Mouse (Mus musculus) kidney, adult 8-10 months (tissue): ENCODE results near the gene Celf5.
"Not testable (repeated sequence)": the region's sequence is repeated elsewhere in the genome, so short reads cannot be mapped to it uniquely, and the experiment has no call there.

Source experiments
- DNase-seq, 2 experiments: peaks; one replicate each; pipeline ENCODE4 v3.0.0; 2022

Celf5 gene

DNA sequence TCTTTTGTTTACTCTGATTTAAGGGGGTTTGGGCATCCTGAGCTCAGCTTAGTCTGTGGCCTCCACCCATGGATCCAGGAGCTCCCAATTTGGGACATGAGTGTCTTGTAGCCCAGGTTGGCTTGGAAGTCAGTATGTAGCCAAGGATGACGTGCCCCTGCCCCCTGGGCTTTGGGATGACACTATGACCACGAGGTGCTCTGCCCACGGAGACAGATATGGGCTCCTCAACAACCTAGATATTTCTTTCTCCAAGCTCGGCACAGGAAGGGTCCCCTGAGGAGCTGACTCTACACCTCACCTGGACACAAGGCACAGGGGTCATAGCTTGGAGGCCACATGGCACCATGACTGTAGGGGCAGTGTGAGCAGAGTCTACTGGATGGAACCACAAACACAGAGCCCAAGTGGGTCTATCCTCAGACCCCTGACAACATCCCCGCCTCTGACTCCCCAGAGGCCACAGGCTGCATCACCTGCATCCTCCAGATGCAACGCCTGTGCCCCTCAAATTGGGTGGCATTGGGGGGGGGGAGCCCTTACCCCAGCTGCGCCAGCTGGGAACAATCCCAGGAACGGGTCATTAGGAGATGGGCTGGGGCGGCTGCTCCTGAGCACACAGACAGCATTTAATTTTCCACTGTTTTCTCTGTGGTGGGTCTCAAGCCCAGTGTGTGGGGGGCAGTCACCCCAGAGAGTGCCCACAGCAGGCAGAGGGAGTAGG lies 31.7 kb downstream of the Celf5 start:
- DNase-seq: no peak

DNA sequence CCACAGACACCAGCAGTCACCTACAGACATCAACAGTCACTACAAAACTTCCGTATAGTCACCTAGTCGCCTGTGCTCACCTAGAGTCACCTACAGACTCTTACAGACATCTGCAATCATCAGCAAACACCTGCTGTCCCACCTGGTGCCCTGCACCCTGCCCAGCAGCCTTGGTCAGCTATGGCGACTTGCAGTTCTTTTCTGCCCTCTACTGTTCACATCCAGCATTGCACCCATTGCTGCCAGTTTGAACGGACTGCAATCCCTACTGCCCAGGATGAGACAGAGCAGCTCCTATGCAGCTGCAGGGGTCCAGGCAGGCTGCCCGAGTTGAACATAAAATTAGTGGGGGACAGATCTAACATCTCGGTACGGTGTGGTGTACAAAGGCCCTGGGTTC lies 32.4 kb downstream of the Celf5 start:
- peak; percentile 75 to 88 for DNase-seq

DNA sequence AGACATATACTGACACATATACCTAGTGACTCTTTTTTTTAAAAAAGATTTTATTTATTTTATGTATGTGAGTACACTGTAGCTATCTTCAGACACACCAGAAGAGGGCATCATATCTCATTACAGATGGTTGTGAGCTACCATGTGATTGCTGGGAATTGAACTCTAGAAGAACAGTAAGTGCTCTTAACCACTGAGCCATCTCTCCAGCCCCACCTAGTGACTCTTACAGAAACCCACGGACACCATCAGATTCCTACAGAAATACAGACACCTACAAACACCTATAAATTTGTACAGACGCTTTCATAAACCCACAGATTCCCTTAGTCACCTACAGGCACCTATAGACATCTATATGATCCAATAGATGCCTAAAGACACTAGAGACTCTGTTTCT lies 37.0 kb downstream of the Celf5 start:
- not testable (repeated sequence) for DNase-seq

DNA sequence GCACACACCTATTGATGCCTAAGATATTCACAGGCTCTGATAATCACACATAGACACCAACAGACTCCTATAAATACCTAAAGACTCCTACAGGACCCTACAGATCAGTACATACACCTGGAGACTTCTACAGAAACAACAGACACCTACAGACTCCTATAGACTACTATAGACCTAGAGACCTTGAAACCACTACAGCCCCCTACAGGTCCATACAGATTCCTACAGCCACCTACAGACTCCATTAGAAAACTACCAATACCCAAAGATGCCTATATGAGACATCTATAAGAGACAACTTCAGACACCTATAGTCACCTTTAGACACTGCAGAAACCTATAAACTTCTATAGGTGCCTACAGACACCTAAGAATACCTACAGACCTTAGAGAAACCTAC lies 41.5 kb downstream of the Celf5 start:
- no peak for DNase-seq

DNA sequence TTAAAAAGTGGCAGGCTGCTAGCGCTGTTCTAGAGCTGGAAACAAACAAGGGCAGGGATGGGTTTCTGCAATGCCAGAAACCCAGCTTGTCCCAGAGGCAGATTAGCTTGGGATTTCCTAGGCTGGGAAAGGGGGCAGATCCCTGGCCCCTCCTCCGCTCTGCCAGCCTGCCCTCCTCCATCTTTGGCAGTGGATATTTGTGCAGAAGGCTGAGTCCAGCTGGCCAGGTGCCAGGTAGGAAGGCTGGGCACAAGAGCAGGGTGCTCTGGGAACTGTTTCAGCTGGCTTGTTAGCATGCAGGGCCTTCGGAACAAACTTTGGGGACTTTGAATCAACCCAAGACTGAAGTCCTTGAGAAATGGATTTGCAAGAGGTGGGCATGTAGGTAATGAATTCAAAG lies 47.1 kb downstream of the Celf5 start:
- DNase-seq: peak; percentile 93

DNA sequence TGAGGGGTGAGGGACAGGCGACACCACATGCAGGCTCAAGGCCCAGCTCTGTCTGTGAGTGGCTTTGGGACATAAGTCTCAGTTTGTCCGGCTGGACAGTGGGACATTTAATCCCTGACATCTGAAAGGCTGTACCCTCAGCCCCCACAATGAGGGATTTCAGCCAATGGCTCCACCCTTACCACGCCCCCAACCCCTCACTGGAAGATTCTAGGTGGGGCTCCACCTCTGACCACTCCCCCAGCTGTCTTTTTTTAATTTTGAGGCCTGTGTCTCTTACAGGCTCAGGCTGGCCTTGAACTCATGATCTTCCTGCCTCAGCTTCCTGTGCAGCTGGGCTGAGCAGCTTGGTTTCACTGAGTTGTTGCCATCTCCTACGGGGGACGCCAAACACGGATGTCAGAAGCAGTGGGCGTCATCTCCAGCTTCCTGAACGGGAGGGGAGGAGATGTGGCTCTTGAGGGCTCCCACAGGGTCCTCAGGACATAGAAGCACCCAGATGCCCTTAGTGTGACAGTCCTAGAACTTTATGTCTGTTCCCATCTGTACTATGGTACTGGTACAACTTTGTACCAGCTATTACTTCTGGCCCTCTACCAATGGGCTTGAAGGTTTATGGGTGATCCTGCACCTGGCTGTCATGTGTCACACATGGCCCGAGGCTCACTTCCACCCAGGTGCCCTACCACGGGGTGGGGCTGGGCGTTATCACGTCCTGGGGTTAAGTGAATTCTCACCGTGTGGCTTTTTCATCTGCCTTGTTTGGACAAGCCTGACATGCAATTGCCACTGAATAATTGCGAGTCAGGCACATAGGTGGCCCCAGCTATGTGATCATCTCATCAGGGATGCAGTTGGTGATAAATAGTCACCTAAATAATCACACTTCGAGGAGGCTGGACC lies 47.9 kb downstream of the Celf5 start:
- no peak for DNase-seq

DNA sequence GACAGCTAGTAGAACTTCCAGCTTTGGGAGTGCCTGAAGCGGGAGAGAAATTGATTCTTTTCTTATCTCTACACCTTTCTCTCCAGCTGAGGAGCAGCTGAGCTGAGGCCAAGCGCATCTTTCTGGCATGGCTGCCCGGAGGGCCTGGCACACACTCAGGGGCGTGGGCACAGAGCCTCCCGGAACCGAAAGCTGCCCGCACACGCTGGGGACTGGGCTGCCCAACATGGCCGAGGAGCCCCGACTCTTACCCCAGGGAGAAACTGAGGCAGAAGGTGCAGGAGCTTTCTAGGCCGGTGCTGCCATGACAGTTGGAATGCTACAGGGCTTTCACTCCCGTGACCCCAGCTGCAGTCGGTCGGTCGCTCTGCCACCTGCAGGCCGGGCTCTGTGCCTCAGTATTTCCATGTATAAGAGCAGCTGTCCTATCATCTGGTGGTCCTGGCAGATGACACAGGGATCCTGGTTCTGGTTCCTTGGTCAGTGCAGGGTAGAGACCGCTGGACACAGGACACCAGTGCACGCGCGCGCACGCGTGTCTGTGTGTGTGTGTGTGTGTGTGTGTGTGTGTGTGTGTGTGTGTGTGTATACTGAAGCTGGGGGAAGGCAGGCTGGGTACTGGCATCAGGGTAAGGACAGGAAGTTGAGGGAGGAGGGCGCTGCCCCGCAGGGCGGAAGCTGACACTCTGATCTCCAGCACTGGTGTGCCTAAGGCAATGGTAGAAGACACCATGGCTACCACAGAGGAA lies 48.8 kb downstream of the Celf5 start:
- DNase-seq: peak in 1 of 2 experiments; percentile 44

DNA sequence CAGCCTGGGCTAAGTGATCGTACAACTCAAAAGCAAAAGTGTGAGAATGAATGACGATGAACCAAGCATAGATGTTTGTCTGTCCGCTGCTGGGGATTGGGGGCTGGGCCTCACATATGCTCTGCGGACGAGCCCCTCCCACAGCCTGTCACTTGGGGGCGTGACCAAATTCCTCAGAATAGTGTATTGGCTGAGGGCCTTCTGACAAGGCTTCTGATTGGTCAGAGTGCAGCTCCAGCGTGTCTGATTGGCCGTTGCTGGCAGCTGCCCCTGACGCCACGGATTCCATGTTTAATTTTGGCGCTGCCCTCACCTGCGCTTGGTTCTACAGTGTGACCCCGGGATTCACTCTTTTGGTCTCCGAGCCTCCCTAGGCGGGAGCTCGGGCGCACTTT lies 49.6 kb downstream of the Celf5 start:
- DNase-seq: peak; percentile 96 to 98

DNA sequence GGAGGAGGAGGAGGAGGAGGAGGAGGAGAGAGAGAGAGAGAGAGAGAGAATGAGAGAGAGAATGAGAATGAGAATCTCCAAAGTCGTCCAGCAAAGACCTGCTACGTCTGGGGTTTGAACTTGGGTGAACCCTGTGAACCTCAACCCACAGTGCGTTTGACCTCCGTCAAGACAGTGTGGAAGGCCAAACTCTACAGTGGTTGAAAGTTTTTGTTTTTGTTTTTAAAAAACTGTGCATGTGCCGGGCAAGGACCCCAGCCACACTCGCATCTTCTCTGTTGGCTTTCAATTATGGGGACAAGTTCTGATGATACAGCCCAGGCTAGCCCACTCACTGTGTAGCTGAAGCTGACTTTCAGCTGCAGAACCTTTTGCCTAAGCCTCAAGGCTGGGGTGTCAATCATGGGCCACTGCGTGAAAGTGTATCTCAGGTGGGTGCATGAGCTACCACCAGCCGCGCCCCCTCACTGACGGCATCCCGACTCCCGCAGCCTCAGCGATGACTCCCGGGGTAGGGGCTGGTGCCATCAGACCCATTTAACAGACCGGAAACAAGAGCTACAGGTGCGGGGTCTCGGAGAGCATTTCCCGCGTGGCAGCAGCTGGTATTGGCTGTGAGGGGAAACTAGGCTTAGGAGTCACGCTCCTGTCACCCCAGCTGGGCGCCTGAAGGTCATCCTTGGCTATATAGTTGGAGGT lies 50.2 kb downstream of the Celf5 start:
- DNase-seq: peak in 1 of 2 experiments; percentile 54

DNA sequence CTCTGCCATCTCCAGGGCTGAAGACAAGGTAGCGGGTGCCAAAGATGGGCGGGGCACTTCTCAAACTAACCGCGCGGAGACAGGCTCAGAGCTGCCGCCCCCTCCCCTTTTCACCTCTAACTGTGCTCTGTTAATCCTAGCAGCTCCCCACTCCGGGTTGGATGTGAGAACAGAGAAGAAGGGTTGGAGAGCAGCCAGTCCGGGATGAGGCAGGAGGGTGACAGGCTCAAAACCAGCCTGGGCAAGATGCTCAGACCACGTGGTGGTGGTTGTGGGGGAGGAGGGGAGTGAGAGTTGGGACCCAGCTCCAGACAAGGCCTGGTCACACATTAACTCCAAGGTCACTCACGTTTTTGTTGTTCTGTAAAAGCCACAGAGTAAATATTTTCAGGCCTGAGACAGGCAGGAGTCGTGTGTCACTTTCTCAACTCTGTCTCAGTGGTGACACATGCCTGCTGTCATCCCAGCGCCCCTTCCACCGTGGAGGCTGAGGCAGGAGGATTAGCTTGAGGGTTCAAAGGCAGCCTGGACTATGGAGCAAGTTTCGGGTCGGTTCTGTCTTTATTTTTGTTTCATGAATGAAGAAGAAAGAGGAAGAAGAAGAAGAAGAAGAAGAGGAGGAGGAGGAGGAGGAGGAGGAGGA lies 50.9 kb downstream of the Celf5 start:
- DNase-seq: peak; percentile 90 to 95

DNA sequence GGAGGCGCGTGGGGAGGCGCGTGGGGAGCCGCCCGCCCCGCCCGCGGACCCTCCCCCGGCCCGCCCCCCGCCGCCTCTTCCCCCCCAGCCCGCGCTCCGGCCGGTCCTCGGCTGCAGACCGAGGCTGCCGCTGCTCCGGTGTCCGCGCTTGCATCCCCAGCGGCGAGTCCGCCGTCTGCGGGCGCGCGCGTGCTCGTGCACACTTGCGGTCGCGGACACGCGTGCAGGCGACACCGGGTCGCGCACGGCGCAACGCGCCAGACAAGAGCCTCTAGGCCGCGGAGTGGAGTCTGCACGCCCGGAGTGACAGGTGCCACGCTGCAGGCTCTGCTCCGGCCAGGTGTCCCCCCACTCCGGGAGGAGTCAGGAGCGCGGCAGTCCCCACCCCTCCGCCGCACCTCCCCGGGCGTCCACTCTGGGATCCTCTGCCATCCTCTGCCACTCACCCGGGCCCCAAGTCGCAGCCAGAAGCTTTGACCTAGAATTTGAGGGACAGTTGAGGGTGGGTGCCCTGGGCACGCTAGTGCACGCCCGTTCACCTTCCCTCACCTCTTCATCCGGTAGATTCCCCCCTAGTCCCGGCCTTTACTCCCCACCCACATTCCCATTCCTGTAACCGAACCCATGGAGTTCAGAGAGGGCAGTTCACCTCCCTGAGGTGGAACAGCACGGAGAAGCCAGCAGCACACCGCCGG lies 51.5 kb downstream of the Celf5 start:
- DNase-seq: peak; percentile 67 to 69

DNA sequence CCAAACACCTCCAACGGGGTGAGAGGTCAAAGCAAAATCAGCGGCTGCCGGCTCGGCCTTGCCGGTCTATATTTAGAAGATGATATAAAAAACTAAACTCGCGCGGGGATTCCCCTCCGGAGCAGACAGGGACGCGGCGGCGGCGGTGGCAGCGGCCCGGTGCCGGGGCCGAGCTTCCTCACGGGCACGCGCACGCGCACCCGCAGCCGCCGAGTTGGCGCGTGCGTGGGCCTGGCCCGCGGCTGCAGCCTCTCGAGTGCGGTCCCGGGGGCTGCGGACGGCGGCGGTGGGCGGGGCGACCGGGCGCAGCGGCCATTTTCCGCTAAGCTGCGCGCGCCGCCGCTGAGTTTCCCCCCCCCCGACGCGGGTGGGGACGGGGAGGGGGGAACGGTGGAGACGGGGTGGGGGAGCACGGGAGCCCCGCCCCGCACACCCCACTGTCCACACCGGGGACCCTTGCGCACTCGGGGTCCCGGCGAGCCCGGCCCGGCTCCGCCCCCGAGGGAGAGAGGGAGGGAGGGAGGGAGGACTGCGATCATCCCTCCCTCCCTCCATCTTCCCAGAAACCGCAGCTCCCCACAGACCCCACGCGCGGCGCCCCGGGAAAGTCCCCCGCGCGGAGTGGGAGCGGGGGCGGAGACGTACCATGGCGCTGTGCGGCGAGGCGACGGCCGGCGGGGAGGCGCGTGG lies 52.2 kb downstream of the Celf5 start:
- peak; percentile 78 for DNase-seq

DNA sequence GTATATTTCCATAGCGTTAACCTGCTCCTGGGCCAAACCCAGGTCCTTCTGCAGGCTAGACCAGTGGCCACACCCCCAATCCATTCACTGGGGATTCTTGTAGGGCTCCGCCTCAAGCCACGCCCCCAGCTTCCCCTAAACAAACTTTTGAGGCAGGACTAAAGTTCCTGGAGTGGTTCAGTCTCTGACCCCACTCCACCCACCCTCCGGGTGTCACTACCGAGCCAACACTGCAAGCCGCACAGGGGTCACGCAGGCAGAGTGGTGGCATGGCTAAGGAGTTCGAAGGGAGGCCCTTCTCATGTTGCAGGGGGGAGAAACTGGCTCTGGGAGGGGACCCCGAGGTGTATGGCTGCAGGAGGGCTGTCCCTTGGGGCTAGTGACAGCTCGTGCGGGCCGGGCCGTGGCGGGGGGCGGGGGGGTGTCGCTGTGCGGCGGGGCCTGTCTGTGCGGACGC lies 52.9 kb downstream of the Celf5 start:
- DNase-seq: peak; percentile 96

DNA sequence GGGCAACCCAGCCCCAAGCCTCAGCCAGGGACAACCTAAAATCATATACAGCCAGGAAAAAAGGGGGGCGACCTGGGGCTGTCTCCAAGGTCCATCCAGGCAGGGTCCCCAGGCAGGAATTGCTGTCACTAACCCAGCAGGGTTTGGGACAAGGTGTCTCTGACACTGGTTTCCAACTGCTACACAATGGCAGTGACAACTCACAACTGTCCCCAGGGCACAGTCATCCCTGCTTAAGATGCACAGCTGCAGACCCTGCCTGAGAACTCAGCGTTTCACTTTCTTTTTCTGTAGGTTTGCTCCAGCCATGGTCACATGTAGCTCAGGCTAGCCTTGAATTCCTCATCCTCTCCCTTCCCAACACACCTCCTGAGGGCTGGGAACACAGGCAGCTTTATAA lies 53.4 kb downstream of the Celf5 start:
- DNase-seq: peak in 1 of 2 experiments; percentile 41

DNA sequence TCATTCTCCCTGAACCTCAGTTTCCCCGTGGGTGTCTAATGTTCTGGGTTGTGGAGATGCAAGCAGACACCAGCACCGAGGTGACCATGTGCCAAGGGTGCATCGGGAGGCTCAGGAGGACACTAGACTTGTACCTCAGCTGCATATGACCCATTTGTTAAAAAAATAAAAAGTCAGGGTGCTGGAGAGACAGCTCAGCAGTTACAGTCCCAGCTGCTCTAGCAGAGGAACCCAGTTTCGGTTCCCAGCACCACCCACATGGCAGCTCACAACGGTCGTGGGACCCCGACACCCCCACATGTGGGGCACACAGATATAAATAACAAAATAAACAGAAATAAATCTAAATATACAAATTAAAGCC lies 54.0 kb downstream of the Celf5 start:
- peak; percentile 7 to 14 for DNase-seq

DNA sequence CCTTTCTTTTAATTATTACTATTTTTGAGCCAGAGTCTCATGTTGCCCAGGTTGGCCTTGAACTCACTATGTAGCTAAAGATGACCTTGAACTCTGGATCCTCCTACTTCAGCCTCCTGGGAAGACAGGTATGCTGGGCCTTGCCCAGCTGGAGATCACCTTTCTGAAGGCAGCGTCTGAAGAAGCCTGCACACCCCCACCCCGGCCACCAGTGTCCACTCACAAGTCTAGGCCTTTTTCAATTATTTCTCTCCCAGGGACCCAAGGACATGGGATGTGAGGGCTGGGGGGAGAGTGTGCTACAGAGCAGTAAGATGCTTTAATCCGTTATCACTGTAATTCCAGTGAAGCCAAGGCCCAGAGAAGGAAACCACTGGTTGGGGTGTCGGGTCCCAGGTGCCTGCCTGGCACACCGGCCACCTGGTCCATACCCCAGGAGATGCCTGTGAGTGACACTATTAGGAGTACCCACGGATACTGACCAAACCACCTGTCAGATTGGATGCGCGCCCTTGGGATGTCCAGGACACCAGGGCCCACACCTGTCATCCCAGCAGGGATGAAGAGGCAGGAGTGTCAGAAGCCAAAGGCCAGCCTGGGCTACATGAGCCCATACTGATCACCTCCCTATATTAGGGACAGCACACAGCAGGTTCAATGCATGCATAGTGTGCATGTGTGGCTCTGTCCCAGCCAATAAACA lies 54.6 kb downstream of the Celf5 start:
- peak; percentile 17 to 21 for DNase-seq

DNA sequence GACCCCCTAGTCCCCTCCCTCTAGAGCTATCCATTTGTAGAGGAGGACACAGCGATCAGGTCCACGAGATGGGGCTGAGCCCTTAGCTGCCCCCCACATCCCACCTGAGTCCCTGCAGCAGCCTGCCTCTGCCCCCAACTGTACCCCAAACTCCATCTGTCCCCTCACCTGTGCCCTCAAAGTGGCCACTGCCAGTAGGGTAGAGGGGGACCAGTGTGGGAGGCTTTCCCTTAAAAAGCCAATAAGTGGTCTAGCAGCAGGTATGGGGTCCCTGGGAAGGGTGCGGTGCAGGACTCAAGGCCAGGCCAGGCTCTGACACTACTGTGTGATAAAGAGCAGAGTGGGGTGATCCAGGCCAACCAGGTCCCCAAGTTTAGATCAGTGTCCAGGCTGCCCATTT lies 55.2 kb downstream of the Celf5 start:
- DNase-seq: peak in 1 of 2 experiments; percentile 15

DNA sequence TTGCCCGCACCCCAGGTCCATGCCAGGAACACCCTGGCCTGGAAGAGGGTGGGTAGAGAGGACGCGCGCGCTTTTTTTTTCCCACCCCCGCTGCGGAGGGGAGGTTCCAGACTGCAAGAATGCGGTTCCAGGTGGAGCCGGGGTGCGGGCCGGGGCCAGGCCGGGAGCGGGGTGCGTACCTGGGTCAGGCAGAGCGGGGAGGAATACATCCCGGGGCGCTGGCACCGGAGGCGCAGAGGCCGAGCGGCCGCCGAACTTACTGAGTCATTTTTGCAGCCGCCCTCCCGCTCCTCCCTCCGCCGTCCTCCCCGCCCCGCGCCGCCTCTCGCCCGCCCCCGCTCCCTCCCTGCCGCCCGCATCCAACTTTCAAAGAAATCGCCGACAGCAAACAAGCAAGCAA lies 55.6 kb downstream of the Celf5 start:
- peak; percentile 59 to 77 for DNase-seq

DNA sequence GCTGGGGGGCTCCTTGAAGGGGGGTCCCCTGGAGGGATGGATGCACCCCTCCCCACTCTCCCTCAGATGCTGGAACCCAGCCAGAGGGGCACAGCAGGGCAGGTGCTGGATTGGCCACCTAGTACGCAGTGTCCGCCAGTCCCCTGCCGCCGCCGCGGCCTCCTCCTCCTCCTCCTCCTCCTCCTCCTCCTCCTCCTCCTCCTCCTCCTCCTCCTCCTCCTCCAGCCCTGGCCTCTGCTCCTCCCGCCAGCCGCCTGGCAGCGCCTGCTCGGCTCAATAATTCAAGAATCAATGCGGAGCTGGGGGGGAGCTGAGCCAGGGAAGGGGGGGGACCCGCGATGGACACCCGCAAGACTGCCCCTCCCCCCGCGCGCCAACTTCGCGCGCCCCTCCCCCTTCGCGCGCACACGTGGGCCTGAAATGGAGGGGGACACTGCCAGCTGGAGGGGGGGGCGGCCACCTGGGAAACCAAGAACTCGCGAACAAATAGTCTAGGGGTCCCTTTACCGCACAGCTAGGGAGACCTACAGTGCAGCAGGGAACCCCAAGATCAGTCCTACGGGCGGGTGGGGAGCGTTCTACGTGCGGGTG lies 56.3 kb downstream of the Celf5 start:
- DNase-seq: peak; percentile 27 to 28
